Mouse (Mus musculus) limb, embryonic 11.5 days (tissue): ENCODE results near the gene Ube2k. TPM values are rescaled to one million over a fixed set of nuclear protein-coding genes. Genes with fewer than 3 reads are reported as not detected.

Experiments
- ATAC-seq: fragments of 200-750 bp; cut with Nextera tagmentation; 2 replicates; pipeline ENCODE4 v1.8.0; 2017; ENCODE audit warnings: low read depth; ENCODE audit not compliant: insufficient number of reproducible peaks, low FRiP score, low TSS enrichment
- DNase-seq: peaks from one replicate; pipeline ENCODE4 v3.0.0-alpha.2; 2015; ENCODE audit warnings: low spot score
- H3K27ac ChIP-seq: fragments of 300-500 bp; sonication (generic); replicated peaks from 2 replicates; pipeline ENCODE4 v1.5.1; 2014; ENCODE audit warnings: low read depth, mild to moderate bottlenecking, low read length
- H3K27me3 ChIP-seq: fragments of 300-500 bp; sonication (generic); 2 replicates; pipeline ENCODE4 v1.6.1; 2014; ENCODE audit warnings: mild to moderate bottlenecking, low read length, mixed read lengths; ENCODE audit not compliant: control insufficient read depth, insufficient read depth
- H3K36me3 ChIP-seq: fragments of 300-500 bp; sonication (generic); 2 replicates; pipeline ENCODE4 v1.6.1; 2014; ENCODE audit warnings: mild to moderate bottlenecking, low read length, moderate library complexity, mixed read lengths; ENCODE audit not compliant: control insufficient read depth, insufficient read depth
- H3K4me1 ChIP-seq: fragments of 300-500 bp; sonication (generic); 2 replicates; pipeline ENCODE4 v1.6.1; 2014; ENCODE audit warnings: low read length, mixed read lengths; ENCODE audit not compliant: control insufficient read depth, insufficient read depth
- H3K4me2 ChIP-seq: fragments of 300-500 bp; sonication (generic); 2 replicates; pipeline ENCODE4 v1.6.1; 2014; ENCODE audit warnings: low read depth, mild to moderate bottlenecking, moderate library complexity; ENCODE audit not compliant: severe bottlenecking
- H3K4me3 ChIP-seq: fragments of 300-500 bp; sonication (generic); 2 replicates; pipeline ENCODE4 v1.5.1; 2014; ENCODE audit warnings: low read depth, low read length
- H3K9ac ChIP-seq: fragments of 300-500 bp; sonication (generic); 2 replicates; pipeline ENCODE4 v1.6.1; 2014; ENCODE audit warnings: mild to moderate bottlenecking, low read length
- H3K9me3 ChIP-seq: fragments of 300-500 bp; sonication (generic); 2 replicates; pipeline ENCODE4 v1.6.1; 2016; ENCODE audit warnings: low read length; ENCODE audit not compliant: control insufficient read depth
- WGBS: fragments of 180-500 bp; shearing (Covaris S2); extraction: QIAGEN DNeasy Blood & Tissue Kit; methylation state at CpG from one replicate; pipeline ENCODE4 v1.1.7; 2014; 5-methylcytosine and 5-hydroxymethylcytosine counted together
- polyA plus RNA-seq: library from polyadenylated mRNA; unstranded; fragments of >200 nt; fragmentation: Nextera tagmentation; extraction: Ambion mirVana; gene quantifications from 2 replicates; pipeline ENCODE4 v1.2.1, GENCODE M21; 2014

The Ube2k gene
- polyA plus RNA-seq, 1 experiment from 2014 or later: 172 TPM

- Histone ChIP-seq H3K27ac (no peak overlapping the region), H3K4me2 (no peak overlapping the region), H3K4me3 (no peak overlapping the region), H3K36me3 (0 out of 2 replicates have a peak, but pooled peaks cover 2% of the 10 kb centered on the region), H3K9me3 (no peaks in the 10 kb centered on the region), H3K9ac (no peak overlapping the region), H3K27me3 (no peaks in the 10 kb centered on the region), H3K4me1 (no peaks in the 10 kb centered on the region; the same call in 1 of the 2 replicates)
- ATAC-seq (no peak), DNase-seq (no peak)
- WGBS: 85% methylated on average over 1 of the region's 1 CpGs
Measured at GRCm38 (mm10) chr5:65543491-65543890, 6.5 kb downstream of the Ube2k start.

- H3K4me3 ChIP-seq: no peak overlapping the region
- ATAC-seq (no peak), DNase-seq (no peak)
- no peaks in the 10 kb centered on the region for H3K4me1 ChIP-seq
- no peaks in the 10 kb centered on the region for H3K27me3 ChIP-seq
- no peak overlapping the region for H3K27ac ChIP-seq
- 0 out of 2 replicates have a peak, but pooled peaks cover 2% of the 10 kb centered on the region for H3K36me3 ChIP-seq
- no peak overlapping the region for H3K9ac ChIP-seq
- 77% methylated on average over 2 of the region's 2 CpGs for WGBS
- no peak overlapping the region for H3K4me2 ChIP-seq
- H3K9me3 ChIP-seq: no peaks in the 10 kb centered on the region
Measured at GRCm38 (mm10) chr5:65544616-65545015, 7.6 kb downstream of the Ube2k start.

- H3K4me2 ChIP-seq: no peak overlapping the region
- ATAC-seq: no peak
- DNase-seq: no peak
- 0 out of 2 replicates have a peak, but pooled peaks cover 2% of the 10 kb centered on the region for H3K36me3 ChIP-seq
- no peak overlapping the region for H3K4me3 ChIP-seq
- WGBS: 91% methylated on average over 1 of the region's 1 CpGs
- H3K9me3 ChIP-seq: no peaks in the 10 kb centered on the region
- H3K9ac ChIP-seq: no peak overlapping the region
- H3K4me1 ChIP-seq: no peaks in the 10 kb centered on the region
- no peaks in the 10 kb centered on the region for H3K27me3 ChIP-seq
- no peak overlapping the region for H3K27ac ChIP-seq
Measured at GRCm38 (mm10) chr5:65549677-65550076, 12.6 kb downstream of the Ube2k start.

- ATAC-seq (no peak), DNase-seq (no peak)
- no peak overlapping the region for H3K27ac ChIP-seq
- no peak overlapping the region for H3K4me2 ChIP-seq
- H3K4me1 ChIP-seq: no peaks in the 10 kb centered on the region
- no peaks in the 10 kb centered on the region for H3K27me3 ChIP-seq
- H3K36me3 ChIP-seq: peaks cover 5% of the 10 kb centered on the region; the same call in 1 of the 2 replicates
- no peak overlapping the region for H3K4me3 ChIP-seq
- no peak overlapping the region for H3K9ac ChIP-seq
- H3K9me3 ChIP-seq: no peaks in the 10 kb centered on the region
Measured at GRCm38 (mm10) chr5:65557109-65557508, 20.1 kb downstream of the Ube2k start.

- Histone ChIP-seq H3K27me3 (no peaks in the 10 kb centered on the region), H3K4me2 (no peak overlapping the region), H3K9me3 (no peaks in the 10 kb centered on the region), H3K36me3 (peaks cover 5% of the 10 kb centered on the region; the same call in 1 of the 2 replicates), H3K27ac (no peak overlapping the region), H3K9ac (no peak overlapping the region), H3K4me1 (no peaks in the 10 kb centered on the region), H3K4me3 (no peak overlapping the region)
- ATAC-seq (no peak), DNase-seq (no peak)
- 35% methylated on average over 20 of the region's 20 CpGs for WGBS
Measured at GRCm38 (mm10) chr5:65561125-65561893, 24.3 kb downstream of the Ube2k start.

GRCm38 (mm10) chr5:65565486-65565885, 28.5 kb downstream of the Ube2k start:
- H3K9me3 ChIP-seq: no peaks in the 10 kb centered on the region
- no peak overlapping the region for H3K4me3 ChIP-seq
- no peaks in the 10 kb centered on the region for H3K4me1 ChIP-seq
- H3K27ac ChIP-seq: no peak overlapping the region
- no peaks in the 10 kb centered on the region for H3K27me3 ChIP-seq
- ATAC-seq (no peak), DNase-seq (no peak)
- peaks cover 5% of the 10 kb centered on the region; the same call in 1 of the 2 replicates for H3K36me3 ChIP-seq
- H3K4me2 ChIP-seq: no peak overlapping the region
- 88% methylated on average over 2 of the region's 2 CpGs for WGBS
- no peak overlapping the region for H3K9ac ChIP-seq

- ATAC-seq (no peak), DNase-seq (no peak)
- H3K27me3 ChIP-seq: no peaks in the 10 kb centered on the region
- no peak overlapping the region for H3K4me3 ChIP-seq
- 0 out of 2 replicates have a peak, but pooled peaks cover 3% of the 10 kb centered on the region for H3K36me3 ChIP-seq
- no peaks in the 10 kb centered on the region for H3K4me1 ChIP-seq
- H3K27ac ChIP-seq: no peak overlapping the region
- H3K9ac ChIP-seq: no peak overlapping the region
- no peaks in the 10 kb centered on the region for H3K9me3 ChIP-seq
- H3K4me2 ChIP-seq: no peak overlapping the region
- 72% methylated on average over 2 of the region's 2 CpGs for WGBS
Measured at GRCm38 (mm10) chr5:65574876-65575275, 37.8 kb downstream of the Ube2k start.

- 0 out of 2 replicates have a peak, but pooled peaks cover 3% of the 10 kb centered on the region for H3K36me3 ChIP-seq
- 88% methylated on average over 2 of the region's 2 CpGs for WGBS
- H3K4me2 ChIP-seq: no peak overlapping the region
- no peak overlapping the region for H3K27ac ChIP-seq
- no peak for DNase-seq
- H3K4me3 ChIP-seq: no peak overlapping the region
- H3K27me3 ChIP-seq: no peaks in the 10 kb centered on the region
- ATAC-seq: no peak
- H3K9ac ChIP-seq: no peak overlapping the region
- H3K9me3 ChIP-seq: no peaks in the 10 kb centered on the region
- H3K4me1 ChIP-seq: no peaks in the 10 kb centered on the region
Measured at GRCm38 (mm10) chr5:65575896-65576295, 38.9 kb downstream of the Ube2k start.
